Mouse (Mus musculus): ENCODE measurements around the gene Cabp1. TPM values are rescaled to one million over a fixed set of nuclear protein-coding genes. Genes with fewer than 3 reads are reported as not detected.

Cabp1 gene
- polyA plus RNA-seq (2012; rRNA removed), result 10.5 and 12.7 TPM in 2 replicates

GRCm38 (mm10) chr5:115193669-115194625 lies at the start of gene Cabp1:
Cabp1 (minus strand) TSS chr5:115194381.

GRCm38 (mm10) chr5:115235786-115236263 lies 41.6 kb upstream of the Cabp1 start, which contains the start of gene Pop5:
Pop5 (plus strand) TSS chr5:115235836.

GRCm38 (mm10) chr5:115158040-115158983 lies 35.9 kb downstream of the Cabp1 start, which contains the start of gene Mlec:
Mlec (minus strand) TSS chr5:115158179.

GRCm38 (mm10) chr5:115134234-115135165 lies 59.7 kb downstream of the Cabp1 start, which contains the start of gene Unc119b:
Unc119b (minus strand) TSS chr5:115134975.

GRCm38 (mm10) chr5:115118961-115119570 lies 75.1 kb downstream of the Cabp1 start, which contains the start of gene Acads:
Acads (minus strand) TSS chr5:115119346.

Other genes starting within 250 kb of the Cabp1 start
- 0.10 and 0.17 TPM in 2 replicates for gene Hnf1a, start 223.3 kb downstream of the Cabp1 start, polyA plus RNA-seq (2012; rRNA removed)
- 50.8 and 81.5 TPM in 2 replicates for gene Sppl3, start 183.2 kb downstream of the Cabp1 start, polyA plus RNA-seq (2012; rRNA removed)
- 0.62 TPM in 1 of 2 replicates, not detected in the other for gene Gm10401, start 96.1 kb downstream of the Cabp1 start, polyA plus RNA-seq (2012; rRNA removed)
- gene Acads, start 75.0 kb downstream of the Cabp1 start, polyA plus RNA-seq (2012; rRNA removed), result 35.8 and 47.9 TPM in 2 replicates
- gene Unc119b, start 59.4 kb downstream of the Cabp1 start, polyA plus RNA-seq (2012; rRNA removed), result 57.8 and 68.3 TPM in 2 replicates
- gene Mlec, start 36.2 kb downstream of the Cabp1 start, polyA plus RNA-seq (2012; rRNA removed), result 140 and 222 TPM in 2 replicates
- gene Pop5, start 41.5 kb upstream of the Cabp1 start, polyA plus RNA-seq (2012; rRNA removed), result 50.2 and 81.4 TPM in 2 replicates
- 162 and 230 TPM in 2 replicates for gene Rnf10, start 78.5 kb upstream of the Cabp1 start, polyA plus RNA-seq (2012; rRNA removed)
- 21.4 and 25.2 TPM in 2 replicates for gene Coq5, start 85.3 kb upstream of the Cabp1 start, polyA plus RNA-seq (2012; rRNA removed)
- 765 and 1,078 TPM in 2 replicates for gene Dynll1, start 106.6 kb upstream of the Cabp1 start, polyA plus RNA-seq (2012; rRNA removed)
- gene Srsf9, start 132.8 kb upstream of the Cabp1 start, polyA plus RNA-seq (2012; rRNA removed), result 179 and 226 TPM in 2 replicates
- 21.5 and 27.9 TPM in 2 replicates for gene Gatc, start 146.8 kb upstream of the Cabp1 start, polyA plus RNA-seq (2012; rRNA removed)
- gene Triap1, start 146.8 kb upstream of the Cabp1 start, polyA plus RNA-seq (2012; rRNA removed), result 31.4 and 31.6 TPM in 2 replicates
- gene Cox6a1, start 154.6 kb upstream of the Cabp1 start, polyA plus RNA-seq (2012; rRNA removed), result 811 and 1,449 TPM in 2 replicates
- gene Msi1, start 235.2 kb upstream of the Cabp1 start, polyA plus RNA-seq (2012; rRNA removed), result 280 and 494 TPM in 2 replicates